Mouse (Mus musculus) liver, embryonic 15.5 days (tissue): ENCODE data around the gene Jmjd8. TPM values are rescaled to one million over a fixed set of nuclear protein-coding genes. Genes with fewer than 3 reads are reported as not detected.

ENCODE experiments used
- ATAC-seq: fragments of 200-750 bp; cut with Nextera tagmentation; 2 replicates; pipeline ENCODE4 v1.8.0; 2017; ENCODE audit warnings: moderate number of reproducible peaks, mild to moderate bottlenecking, moderate library complexity; ENCODE audit not compliant: insufficient read depth
- H3K27ac ChIP-seq: fragments of 300-500 bp; sonication (generic); replicated peaks from 2 replicates; pipeline ENCODE4 v1.5.1; 2015; ENCODE audit warnings: mild to moderate bottlenecking, inconsistent platforms
- H3K27me3 ChIP-seq: fragments of 300-500 bp; sonication (generic); 2 replicates; pipeline ENCODE4 v1.6.1; 2015; ENCODE audit warnings: mild to moderate bottlenecking, inconsistent platforms
- H3K36me3 ChIP-seq: fragments of 300-500 bp; sonication (generic); replicated peaks from 2 replicates; pipeline ENCODE4 v1.6.1; 2015; ENCODE audit warnings: moderate library complexity, mild to moderate bottlenecking, inconsistent platforms
- H3K4me1 ChIP-seq: fragments of 300-500 bp; sonication (generic); replicated peaks from 2 replicates; pipeline ENCODE4 v1.6.1; 2015; ENCODE audit warnings: inconsistent platforms
- H3K4me2 ChIP-seq: fragments of 300-500 bp; sonication (generic); 2 replicates; pipeline ENCODE4 v1.6.1; 2015; ENCODE audit warnings: moderate library complexity, mild to moderate bottlenecking, inconsistent platforms
- H3K4me3 ChIP-seq: fragments of 300-500 bp; sonication (generic); replicated peaks from 2 replicates; pipeline ENCODE4 v1.5.1; 2015; ENCODE audit warnings: mild to moderate bottlenecking, inconsistent platforms
- H3K9ac ChIP-seq: fragments of 300-500 bp; sonication (generic); 2 replicates; pipeline ENCODE4 v1.6.1; 2015; ENCODE audit warnings: moderate library complexity, mild to moderate bottlenecking, inconsistent platforms
- H3K9me3 ChIP-seq: fragments of 300-500 bp; sonication (generic); replicated peaks from 2 replicates; pipeline ENCODE4 v1.6.1; 2016; ENCODE audit warnings: inconsistent platforms
- WGBS: fragments of 180-500 bp; shearing (Covaris S2); methylation state at CpG from one replicate; pipeline ENCODE4 v1.1.7; 2015; ENCODE audit warnings: mixed read lengths; ENCODE audit not compliant: insufficient replicate concordance; 5-methylcytosine and 5-hydroxymethylcytosine counted together
- polyA plus RNA-seq: library from polyadenylated mRNA; unstranded; fragments of >200 nt; fragmentation: Nextera tagmentation; extraction: Ambion mirVana; gene quantifications from 2 replicates; pipeline ENCODE4 v1.2.1, GENCODE M21; 2015

Gene Jmjd8
- polyA plus RNA-seq, 1 experiment from 2014 or later, result 19.6 TPM

DNA sequence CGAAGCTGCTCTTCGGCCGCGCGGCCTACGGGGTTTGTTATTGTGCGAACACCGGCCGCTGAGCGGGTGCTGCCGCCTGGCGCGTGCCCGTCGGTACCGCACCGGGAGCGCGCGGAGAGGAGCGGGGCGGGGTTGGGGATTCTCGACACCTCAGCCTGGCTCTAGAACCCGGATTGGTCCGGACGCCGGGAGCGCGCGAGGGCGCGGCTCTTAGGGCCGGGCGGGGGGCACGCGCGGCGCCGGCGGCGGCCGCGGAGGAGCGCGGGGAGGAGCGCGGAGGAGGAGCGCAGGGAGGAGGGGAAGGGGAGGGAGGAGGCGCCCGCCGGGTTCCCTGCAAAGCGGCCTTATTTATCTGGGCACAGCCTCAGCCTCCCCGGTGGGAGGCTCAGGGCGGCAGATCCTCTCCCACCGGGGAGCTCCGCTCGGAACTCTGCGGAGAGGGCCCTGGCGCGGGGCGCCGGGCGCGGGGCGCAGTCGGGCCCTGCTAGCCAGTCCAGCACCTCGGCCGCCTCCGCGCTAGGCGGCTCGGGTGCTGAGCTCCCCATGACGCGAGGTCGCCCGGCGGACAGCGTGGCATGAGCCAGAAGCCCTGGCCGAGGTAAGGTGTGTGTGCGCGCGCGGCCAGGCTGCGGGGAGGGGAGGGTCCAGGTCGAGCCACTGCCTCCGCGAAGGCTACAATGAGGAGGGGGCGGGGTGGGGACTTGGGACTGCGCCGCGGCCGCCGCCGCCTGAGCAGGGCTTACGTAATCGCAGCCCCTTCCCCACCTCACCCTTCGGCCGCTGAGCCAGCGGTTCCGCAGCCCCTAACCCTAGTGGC is 19.7 kb upstream of the Jmjd8 start, which contains the start of gene Fbxl16:
Gene Fbxl16, plus strand, starts transcription at position 297 of the 817 bp plus-strand sequence.
- Histone ChIP-seq H3K4me1 (peaks cover 12% of the 10 kb centered on the region), H3K4me3 (peak within 1 kb of the TSS; percentile 52), H3K9ac (no peak within 1 kb of the TSS), H3K36me3 (no peaks in the 10 kb centered on the region), H3K27me3 (peaks cover 91% of the 10 kb centered on the region), H3K4me2 (peak within 1 kb of the TSS; percentile 69), H3K9me3 (no peaks in the 10 kb centered on the region), H3K27ac (no peak within 1 kb of the TSS)
- ATAC-seq, result 0 out of 2 replicates have a peak, but pooled peaks have one; percentile 22
- WGBS, result 1% methylated on average over 98 of the region's 100 CpGs

DNA sequence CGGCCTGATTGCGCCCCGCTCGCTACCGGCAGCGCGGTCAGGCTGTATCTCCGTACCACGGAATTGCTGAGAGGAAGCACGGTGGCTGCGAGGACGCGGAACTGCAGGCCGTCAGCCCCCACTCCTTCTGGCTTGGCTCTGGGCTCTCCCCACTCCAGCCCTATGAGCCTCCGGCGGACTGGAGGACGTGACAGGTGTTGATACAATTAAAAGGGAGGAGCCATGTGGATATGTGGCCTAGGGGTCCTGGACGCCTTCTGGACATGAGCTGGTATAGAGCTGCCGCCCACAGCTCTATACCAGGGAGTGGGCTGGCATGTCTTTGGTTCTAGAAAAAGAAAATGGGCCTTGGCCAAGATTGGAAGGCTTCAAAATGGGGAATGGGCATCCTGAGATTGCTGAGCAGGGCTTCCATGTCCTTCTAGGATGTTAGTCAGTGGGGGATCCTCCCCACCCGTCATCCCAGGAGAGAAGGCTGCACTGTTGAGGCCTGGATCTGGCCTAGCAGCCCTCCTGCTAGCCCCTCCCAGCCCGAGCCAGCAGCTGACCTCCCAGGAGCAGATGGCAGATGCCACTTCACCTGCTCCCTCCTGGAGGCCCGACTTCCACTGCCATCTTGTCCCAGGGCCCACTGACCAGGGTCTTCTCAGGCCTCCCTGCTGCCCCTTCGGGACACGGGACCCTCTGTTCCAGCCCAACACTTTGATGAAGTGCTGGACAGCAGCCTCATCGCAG is 18.9 kb upstream of the Jmjd8 start:
- Histone ChIP-seq H3K27me3 (peaks cover 93% of the 10 kb centered on the region), H3K4me3 (peak overlapping the region; percentile 52), H3K9ac (no peak overlapping the region), H3K9me3 (no peaks in the 10 kb centered on the region), H3K27ac (no peak overlapping the region), H3K4me1 (peaks cover 12% of the 10 kb centered on the region), H3K4me2 (peak overlapping the region; percentile 69), H3K36me3 (no peaks in the 10 kb centered on the region)
- 8% methylated on average over 24 of the region's 25 CpGs for WGBS
- 0 out of 2 replicates have a peak, but pooled peaks have one; percentile 15 for ATAC-seq

DNA sequence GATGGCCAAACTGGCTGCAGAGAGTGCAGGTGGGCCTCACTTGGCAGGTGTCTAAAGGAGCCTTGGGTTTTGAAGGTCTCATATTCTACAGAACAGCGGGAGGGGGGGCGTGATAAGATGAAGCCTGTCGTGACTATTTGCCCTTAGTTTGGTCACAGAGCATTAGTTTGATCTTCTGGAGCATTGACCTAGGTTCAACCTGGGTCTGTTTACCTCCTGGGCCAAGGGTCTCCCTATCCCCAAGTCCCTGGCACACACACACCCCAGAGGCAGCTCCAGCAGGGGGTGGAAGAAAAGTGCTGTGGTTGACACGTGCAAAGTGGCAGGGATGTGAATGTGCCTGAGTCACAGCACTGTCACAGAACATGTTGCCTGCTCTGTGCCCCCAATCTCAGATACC is 17.8 kb upstream of the Jmjd8 start:
- H3K9me3 ChIP-seq, result no peaks in the 10 kb centered on the region
- no peaks in the 10 kb centered on the region for H3K36me3 ChIP-seq
- peaks cover 95% of the 10 kb centered on the region for H3K27me3 ChIP-seq
- H3K4me3 ChIP-seq, result no peak overlapping the region
- peaks cover 12% of the 10 kb centered on the region for H3K4me1 ChIP-seq
- no peak overlapping the region for H3K4me2 ChIP-seq
- no peak for ATAC-seq
- no peak overlapping the region for H3K9ac ChIP-seq
- WGBS, result 45% methylated on average over 4 of the region's 4 CpGs
- H3K27ac ChIP-seq, result no peak overlapping the region

DNA sequence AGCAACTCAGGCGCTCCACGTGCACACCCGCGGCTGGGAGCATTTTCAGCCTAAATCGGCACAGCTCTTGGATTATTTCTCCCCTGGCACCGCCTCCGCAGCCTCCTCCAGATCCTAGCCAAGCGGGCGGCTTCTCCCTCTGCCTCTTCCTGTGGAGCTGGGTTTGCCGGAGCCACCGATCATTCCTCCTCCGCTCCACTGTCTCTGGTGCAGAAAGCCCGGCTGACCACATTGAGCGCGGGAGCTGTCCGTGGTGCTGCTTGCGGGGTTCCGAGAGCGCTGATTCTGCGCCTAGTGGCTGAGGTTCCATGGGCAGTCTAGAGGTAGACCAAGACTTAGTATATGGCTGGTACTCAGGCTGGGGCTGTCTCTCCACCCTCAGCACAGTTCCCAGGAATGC is 15.2 kb upstream of the Jmjd8 start:
- Histone ChIP-seq H3K4me3 (no peak overlapping the region), H3K9me3 (no peaks in the 10 kb centered on the region), H3K9ac (no peak overlapping the region), H3K36me3 (no peaks in the 10 kb centered on the region), H3K4me2 (no peak overlapping the region), H3K4me1 (peaks cover 12% of the 10 kb centered on the region), H3K27ac (no peak overlapping the region), H3K27me3 (peaks cover 96% of the 10 kb centered on the region)
- WGBS, result 3% methylated on average over 20 of the region's 20 CpGs
- no peak for ATAC-seq

DNA sequence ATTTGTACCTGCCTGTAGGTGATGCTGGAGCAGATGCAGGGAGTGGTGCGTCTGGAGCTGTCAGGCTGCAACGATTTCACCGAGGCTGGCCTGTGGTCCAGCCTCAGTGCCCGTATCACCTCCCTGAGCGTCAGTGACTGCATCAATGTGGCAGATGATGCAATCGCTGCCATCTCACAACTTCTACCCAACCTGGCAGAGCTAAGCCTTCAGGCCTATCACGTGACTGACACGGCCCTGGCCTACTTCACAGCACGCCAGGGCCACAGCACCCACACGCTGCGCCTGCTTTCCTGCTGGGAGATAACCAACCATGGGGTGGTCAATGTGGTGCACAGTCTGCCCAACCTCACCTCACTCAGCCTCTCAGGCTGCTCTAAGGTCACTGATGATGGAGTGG is 11.0 kb upstream of the Jmjd8 start:
- H3K27me3 ChIP-seq, result peaks cover 94% of the 10 kb centered on the region
- no peaks in the 10 kb centered on the region for H3K9me3 ChIP-seq
- no peak overlapping the region for H3K4me2 ChIP-seq
- no peak for ATAC-seq
- H3K27ac ChIP-seq, result no peak overlapping the region
- no peak overlapping the region for H3K4me3 ChIP-seq
- H3K4me1 ChIP-seq, result peaks cover 10% of the 10 kb centered on the region
- H3K36me3 ChIP-seq, result no peaks in the 10 kb centered on the region
- H3K9ac ChIP-seq, result no peak overlapping the region
- 59% methylated on average over 11 of the region's 11 CpGs for WGBS

DNA sequence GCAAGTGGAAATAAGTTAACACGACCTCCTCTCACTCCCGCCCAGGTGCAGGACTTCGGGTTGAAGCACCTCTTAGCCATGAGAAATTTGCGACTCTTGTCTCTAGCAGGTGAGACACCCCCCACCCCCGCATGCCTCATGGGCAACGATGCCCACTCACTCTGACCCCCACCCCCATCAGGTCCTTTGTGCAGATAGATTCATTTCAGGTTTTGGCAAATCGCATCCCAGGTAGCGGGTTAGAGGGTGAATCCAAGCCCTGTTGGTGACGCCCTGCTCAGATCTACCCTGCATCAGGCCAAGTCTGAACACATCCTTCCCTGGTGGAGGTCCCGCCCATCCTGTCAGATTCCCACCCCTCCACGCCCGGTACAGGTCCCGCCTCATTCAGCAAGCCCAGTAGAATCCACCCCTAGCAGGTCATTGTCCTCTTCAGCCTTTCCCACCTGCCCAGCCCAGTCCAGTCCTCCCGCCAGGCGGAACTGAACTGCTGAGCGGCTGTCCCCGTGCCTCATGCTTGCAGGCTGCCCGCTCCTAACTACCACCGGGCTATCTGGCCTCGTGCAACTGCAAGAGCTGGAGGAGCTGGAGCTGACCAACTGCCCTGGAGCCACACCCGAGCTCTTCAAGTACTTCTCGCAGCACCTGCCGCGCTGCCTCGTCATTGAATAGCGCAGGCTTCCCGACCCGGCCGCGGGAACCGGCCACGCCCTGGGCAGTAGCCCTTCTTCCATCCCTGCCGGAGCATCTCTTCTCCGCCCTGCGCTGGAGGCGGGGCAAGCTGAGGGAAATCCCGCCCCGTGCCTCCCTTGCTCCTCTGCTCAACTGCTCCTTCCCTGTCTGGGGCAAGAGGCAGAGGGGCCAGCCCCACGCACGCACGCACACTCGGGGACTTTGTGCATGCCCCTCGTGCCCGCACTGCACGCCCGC is 9.6 kb upstream of the Jmjd8 start:
- peak overlapping the region; percentile 39 for H3K4me2 ChIP-seq
- H3K4me3 ChIP-seq, result peak overlapping the region; percentile 17
- H3K4me1 ChIP-seq, result peaks cover 19% of the 10 kb centered on the region
- WGBS, result 6% methylated on average over 46 of the region's 46 CpGs
- no peaks in the 10 kb centered on the region for H3K9me3 ChIP-seq
- no peaks in the 10 kb centered on the region for H3K36me3 ChIP-seq
- no peak overlapping the region for H3K9ac ChIP-seq
- H3K27me3 ChIP-seq, result peaks cover 83% of the 10 kb centered on the region
- peak; percentile 48; the same call in 1 of the 2 replicates for ATAC-seq
- H3K27ac ChIP-seq, result no peak overlapping the region

DNA sequence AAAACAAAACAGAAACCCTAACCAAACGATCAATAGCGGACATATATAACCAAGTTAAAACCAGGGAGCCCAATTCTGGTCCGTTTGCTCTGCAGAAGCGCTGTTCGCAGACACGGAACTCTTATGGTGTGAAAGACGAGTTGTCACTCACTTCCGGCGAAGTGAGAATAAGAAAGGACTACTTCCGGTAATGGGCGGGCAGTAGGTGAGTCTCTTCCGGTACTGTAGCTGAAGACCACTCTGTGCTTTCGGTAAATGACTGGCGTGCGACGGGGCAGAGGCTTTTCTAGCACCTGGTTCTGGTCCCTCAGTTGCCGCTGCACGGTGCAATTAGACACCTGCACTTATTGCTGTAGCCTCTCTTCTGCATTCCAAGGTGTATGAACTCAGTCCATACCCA is 5.2 kb upstream of the Jmjd8 start, which contains the start of gene Wdr24:
Gene Wdr24, plus strand, starts transcription at position 176 of the 400 bp plus-strand sequence.
- peak within 1 kb of the TSS; percentile 75 for H3K4me2 ChIP-seq

DNA sequence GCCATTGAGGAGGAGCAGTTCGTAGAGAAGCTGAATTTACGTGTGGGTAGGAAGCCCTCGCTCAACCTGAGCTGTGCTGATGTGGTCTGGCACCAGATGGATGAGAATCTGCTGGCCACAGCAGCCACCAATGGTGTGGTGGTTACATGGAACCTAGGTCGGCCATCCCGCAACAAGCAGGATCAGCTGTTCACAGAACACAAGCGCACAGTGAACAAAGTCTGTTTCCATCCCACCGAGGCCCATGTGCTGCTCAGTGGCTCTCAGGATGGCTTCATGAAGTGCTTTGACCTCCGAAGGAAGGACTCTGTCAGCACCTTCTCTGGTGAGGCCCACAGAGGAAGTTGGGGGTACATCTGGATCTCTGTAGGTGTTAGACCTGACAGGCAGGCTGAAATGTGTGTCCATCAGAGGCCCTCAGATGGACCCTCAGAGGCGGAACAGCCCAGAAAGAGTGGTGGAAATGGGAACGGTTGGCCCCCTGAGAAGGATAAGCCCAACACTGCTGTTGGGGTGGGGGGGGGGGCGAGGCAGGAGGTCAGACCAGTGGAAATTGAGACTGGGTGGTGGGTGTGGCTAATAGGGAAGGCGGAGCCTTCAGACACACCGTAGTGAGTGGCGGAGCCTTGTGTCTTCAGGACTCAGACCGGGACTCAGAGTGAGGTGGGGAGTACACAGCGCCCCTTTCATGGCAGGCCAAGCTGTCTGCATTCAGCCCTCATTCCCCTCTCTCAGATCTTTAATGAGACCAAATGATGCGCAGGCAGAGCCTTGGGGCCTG is 4.1 kb upstream of the Jmjd8 start:
- no peak for ATAC-seq
- H3K9ac ChIP-seq, result peak overlapping the region; percentile 74
- peaks cover 32% of the 10 kb centered on the region for H3K27me3 ChIP-seq
- H3K36me3 ChIP-seq, result peaks cover 30% of the 10 kb centered on the region
- H3K9me3 ChIP-seq, result no peaks in the 10 kb centered on the region
- H3K4me1 ChIP-seq, result peaks cover 44% of the 10 kb centered on the region
- peak overlapping the region; percentile 79 for H3K4me3 ChIP-seq
- H3K27ac ChIP-seq, result 0 out of 2 replicates have a peak overlapping the region, but pooled peaks have one; percentile 82
- H3K4me2 ChIP-seq, result peak overlapping the region; percentile 75
- 56% methylated on average over 16 of the region's 17 CpGs for WGBS

More for the DNA sequence above, 5.2 kb upstream of the Jmjd8 start, which contains the start of gene Wdr24:
- Histone ChIP-seq H3K27ac (peak within 1 kb of the TSS; percentile 82), H3K4me1 (peaks cover 39% of the 10 kb centered on the region), H3K36me3 (peaks cover 28% of the 10 kb centered on the region), H3K27me3 (peaks cover 43% of the 10 kb centered on the region), H3K9me3 (no peaks in the 10 kb centered on the region), H3K4me3 (peak within 1 kb of the TSS; percentile 79), H3K9ac (peak within 1 kb of the TSS; percentile 74)
- WGBS, result under 1% methylated on average over 18 of the region's 18 CpGs
- ATAC-seq, result peak; percentile 56; the same call in 1 of the 2 replicates

DNA sequence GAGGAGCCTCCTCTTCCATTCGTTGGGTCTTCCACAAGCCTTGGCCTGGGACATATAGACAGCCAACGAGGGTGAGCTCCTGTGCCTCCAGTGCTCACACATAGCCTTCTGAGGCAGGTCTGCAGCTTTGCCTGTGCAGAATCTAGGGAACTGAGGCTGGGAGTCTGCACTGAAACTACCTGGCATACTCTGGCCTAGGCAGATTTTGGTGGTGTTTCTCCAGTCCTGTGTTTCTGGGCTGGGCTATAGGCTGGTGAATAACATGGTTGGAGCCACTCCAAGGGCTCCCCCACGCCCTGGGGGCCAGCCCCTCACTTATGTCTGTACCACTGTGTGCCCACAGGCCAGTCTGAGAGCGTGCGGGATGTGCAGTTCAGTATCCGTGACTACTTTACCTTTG is 3.4 kb upstream of the Jmjd8 start:
- peaks cover 24% of the 10 kb centered on the region for H3K27me3 ChIP-seq
- H3K9me3 ChIP-seq, result no peaks in the 10 kb centered on the region
- H3K9ac ChIP-seq, result no peak overlapping the region
- H3K4me3 ChIP-seq, result no peak overlapping the region
- H3K36me3 ChIP-seq, result peaks cover 37% of the 10 kb centered on the region
- H3K4me2 ChIP-seq, result peak overlapping the region; percentile 75
- WGBS, result 70% methylated on average over 6 of the region's 6 CpGs
- no peak overlapping the region for H3K27ac ChIP-seq
- no peak for ATAC-seq
- H3K4me1 ChIP-seq, result peaks cover 49% of the 10 kb centered on the region
